Mouse (Mus musculus) kidney, adult 10 weeks (tissue): ENCODE data around the gene Ubtd1. TPM values are rescaled to one million over a fixed set of nuclear protein-coding genes. Genes with fewer than 3 reads are reported as not detected.

Experiments used
- polyA plus RNA-seq: library from polyadenylated mRNA; stranded (reverse); fragments of 350-450 nt; fragmentation: Illumina TruSeq; extraction: RNeasy Lipid Tissue Mini Kit (QIAGEN cat#74804); gene quantifications from one replicate; pipeline ENCODE4 v1.2.3, GENCODE M21; 2014; ENCODE audit warnings: low read depth, low replicate concordance

The Ubtd1 gene
- not detected for polyA plus RNA-seq

DNA sequence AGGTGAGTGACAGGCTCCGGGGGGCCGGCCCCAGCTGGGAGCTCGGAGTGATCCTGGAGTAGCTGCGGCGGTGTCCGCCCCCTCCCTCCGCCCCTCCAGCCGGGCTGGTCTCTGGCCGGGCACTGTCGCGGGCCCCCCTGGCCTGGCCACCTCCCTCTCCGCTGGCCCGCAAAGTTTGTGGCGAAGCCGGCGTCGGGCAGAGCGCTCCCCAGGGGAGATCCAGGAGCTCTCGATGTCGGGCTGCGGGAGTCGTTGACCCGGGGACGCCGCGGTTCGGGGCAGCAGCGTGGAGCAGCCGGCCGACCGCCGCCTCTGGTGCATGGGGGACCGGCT lies at the start of gene Ubtd1:
Gene Ubtd1 (plus strand): TSS at position 169 of the 333 bp plus-strand sequence.

DNA sequence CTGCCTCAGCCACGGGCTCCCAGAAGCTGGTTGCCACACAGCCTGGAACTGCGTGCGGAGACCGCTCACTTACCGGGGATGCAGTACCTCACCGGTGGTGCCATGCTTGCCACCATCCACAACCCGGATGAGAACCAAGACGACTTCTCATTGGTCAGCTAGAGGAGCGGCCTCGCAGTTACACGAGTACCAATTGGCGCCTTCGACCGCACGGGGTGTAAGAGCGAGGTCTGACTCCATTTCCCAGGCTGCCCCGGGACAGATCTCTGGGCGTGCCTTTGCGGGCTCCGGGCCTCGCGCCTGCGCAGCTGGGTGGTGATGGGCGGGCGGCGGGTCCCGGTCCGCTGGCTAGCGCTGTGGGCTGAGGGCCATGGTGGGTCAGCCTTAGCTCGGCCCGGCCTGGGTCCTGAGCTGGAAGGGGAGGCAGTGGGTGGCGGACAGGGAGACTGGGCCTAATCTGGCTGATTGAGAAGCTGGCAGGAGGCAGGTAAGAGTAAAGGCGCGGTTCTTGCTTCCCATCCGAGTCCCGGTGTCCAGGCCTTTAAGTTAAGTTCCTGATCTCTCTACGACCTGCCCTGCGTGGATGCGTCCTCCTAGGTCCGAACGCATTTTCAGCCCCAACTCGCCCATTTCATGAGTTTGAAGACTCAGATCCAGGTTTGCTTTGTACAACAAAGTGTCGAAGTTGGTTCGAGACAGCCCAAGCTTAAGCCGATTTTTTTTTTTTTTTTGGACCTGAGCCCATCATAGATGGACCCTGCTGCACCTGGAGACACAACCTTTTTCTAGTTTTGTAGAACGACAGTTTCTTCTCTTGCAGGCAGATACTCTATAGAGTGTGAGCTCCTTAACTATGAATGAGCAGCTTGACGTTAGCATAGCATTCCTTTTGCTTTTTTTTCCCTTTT lies 48.1 kb upstream of the Ubtd1 start, which contains the start of the genes Exosc1 and Zdhhc16:
Gene Exosc1 (minus strand): TSS at position 245 of the 908 bp plus-strand sequence.
Gene Zdhhc16 (plus strand): TSS at position 302 of the 908 bp plus-strand sequence.

DNA sequence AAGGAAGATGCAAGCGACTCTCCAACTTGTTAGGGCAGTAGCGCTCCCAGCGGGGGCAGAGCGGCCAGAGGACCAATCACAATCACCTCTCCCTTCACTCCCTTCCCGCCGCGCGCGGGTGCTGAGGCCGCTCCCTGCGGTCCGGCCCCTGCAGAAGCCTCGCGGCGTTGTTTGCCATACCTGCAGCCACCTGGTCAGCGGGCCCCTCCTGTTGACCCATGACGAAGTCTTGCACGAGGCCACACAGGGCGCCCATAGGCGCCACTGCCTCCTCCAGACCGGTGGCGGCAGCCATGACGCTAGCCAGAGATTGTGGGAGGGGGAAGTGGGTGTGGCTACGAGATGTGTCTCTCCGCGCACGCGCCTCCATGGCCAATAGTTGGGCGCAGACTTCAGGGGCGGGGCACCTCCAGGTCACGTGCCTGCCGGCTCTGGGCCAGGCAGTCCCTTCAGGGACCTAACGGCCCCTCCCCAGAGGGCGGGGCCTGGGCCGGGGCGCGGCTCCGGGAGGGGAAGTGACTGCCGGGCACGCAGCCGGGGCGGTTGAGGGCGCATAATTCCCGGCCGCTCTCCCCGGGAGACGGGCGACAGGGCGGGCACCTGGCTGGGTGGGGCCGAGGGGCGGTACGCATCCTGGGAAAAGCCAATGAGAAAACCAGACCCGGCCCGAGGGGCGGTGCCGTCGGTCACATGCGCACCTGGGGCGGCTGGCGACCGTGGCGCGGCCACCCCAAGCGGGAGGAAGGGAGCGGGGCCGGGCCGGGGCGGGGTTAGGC lies 556 bp upstream of the Ubtd1 start, which contains the start of gene Mms19:
Gene Mms19 (minus strand): TSS at position 339 of the 776 bp plus-strand sequence.

DNA sequence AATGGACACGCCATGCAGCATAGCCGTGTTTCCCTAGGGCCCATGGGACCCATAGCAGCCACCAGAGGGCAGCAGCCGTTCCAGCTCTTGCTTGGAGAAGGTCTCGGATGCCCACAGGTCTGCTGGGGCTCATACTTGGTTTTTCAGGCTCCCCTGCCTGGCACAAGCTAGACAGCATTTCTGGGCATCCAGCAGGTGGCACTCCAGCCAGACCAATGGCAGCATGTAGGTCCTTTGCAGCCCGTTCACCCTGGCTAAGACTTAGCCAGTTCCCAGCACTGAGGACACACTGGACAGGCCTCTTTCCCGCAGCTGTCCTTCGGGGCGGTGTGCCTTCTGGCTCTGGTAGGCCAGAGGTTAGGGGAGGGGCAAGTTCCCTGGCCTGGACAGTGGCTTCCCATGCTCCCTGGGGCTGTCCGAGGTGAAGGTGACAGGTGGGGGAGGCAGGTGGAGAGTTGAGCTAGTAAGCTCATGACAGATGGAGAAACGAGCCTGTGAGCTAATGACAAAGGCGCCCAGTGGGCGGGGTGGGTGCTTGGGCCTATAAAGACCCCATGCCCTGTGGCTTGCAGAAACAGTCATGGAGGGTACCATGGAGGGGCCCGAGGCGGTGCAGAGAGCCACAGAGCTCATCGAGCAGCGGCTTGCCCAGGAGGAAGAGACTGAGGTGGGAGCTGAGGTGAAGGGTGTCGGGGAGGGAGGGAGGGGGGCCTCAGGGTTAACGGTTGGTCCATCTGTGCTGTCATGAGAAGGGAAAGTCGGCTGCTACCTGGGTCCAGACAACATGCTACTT lies 54.1 kb downstream of the Ubtd1 start, which contains the start of gene Ankrd2:
Gene Ankrd2 (plus strand): TSS at position 545 of the 793 bp plus-strand sequence.

DNA sequence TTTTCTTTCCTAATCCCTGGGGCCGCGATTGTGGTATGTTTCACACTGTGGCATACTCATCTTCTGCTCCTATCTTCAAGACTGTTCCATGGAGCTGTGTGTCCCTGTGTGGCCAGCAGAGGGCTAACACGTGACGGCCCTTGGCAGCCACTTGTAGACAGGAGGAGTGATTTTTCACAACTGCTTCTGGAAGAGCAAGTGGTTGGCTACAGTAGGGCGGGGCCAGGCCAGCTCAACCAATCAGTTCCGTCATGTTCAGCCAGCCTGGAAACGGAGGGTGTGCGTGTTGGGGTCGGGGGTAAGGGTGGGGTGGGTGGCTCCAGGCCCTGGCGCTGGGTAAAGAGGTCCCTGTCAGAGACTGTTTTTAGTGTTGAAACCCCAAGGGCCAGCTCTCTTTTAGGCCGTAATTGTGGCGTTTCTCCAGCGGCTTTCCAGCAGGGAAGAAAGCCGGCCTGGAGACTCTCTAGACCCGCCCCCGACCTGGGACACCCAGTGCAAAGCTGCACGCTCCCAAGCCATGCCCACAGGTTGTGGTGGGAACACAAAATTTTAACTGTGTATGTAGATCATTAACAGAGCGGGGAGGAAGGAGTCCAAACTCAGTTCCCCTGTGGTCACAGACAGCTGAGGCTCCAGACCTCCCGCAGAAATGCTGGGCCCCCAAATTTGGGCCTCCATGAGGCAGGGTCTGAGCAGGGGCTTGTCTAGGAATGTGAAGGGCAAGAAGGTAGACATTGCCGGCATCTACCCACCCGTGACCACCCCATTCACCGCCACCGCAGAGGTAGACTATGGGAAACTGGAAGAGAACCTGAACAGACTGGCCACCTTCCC lies 63.9 kb downstream of the Ubtd1 start, which contains the start of gene Hoga1:
Gene Hoga1 (plus strand): TSS at position 342 of the 834 bp plus-strand sequence.

DNA sequence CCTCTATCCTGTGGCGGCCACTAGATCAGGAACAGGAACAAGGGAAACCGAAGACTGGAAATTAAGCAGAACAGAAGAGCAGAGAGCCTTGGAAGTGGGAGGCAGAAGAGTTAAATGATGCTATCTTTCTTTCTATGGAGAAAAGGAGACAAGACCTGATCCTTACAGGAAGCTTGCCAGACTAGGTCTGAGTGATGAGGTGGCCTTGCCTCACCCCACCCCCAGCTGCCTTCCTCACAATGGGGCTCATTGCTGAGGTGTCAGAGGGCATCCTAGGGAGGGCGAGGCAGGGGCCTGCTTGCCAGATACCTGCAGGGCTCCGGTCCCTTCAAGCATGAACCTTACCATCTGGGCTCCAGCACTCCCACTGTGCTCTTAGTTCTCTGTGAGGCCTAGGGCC lies 70.4 kb downstream of the Ubtd1 start, which contains the start of gene 4933411K16Rik:
Gene 4933411K16Rik (plus strand): TSS at position 301 of the 400 bp plus-strand sequence.

Other genes starting within 250 kb of the Ubtd1 start
- not detected for gene Slit1, start 238.1 kb upstream of the Ubtd1 start, polyA plus RNA-seq
- 1.4 TPM for gene Arhgap19, start 179.7 kb upstream of the Ubtd1 start, polyA plus RNA-seq
- gene Frat1, start 151.8 kb upstream of the Ubtd1 start, polyA plus RNA-seq = 0.32 TPM
- gene Frat2, start 133.6 kb upstream of the Ubtd1 start, polyA plus RNA-seq = 0.73 TPM
- 0.32 TPM for gene Rrp12, start 85.6 kb upstream of the Ubtd1 start, polyA plus RNA-seq
- 398 TPM for gene Pgam1, start 69.8 kb upstream of the Ubtd1 start, polyA plus RNA-seq
- gene Exosc1, start 48.3 kb upstream of the Ubtd1 start, polyA plus RNA-seq = 21.0 TPM
- gene Zdhhc16, start 48.3 kb upstream of the Ubtd1 start, polyA plus RNA-seq = 27.7 TPM
- gene Mms19, start 606 bp upstream of the Ubtd1 start, polyA plus RNA-seq = 8.0 TPM
- not detected for gene Ankrd2, start 54.2 kb downstream of the Ubtd1 start, polyA plus RNA-seq
- 61.7 TPM for gene Hoga1, start 63.8 kb downstream of the Ubtd1 start, polyA plus RNA-seq
- gene 4933411K16Rik, start 70.5 kb downstream of the Ubtd1 start, polyA plus RNA-seq = not detected
- 1.1 TPM for gene Morn4, start 104.6 kb downstream of the Ubtd1 start, polyA plus RNA-seq
- 8.7 TPM for gene Pi4k2a, start 108.7 kb downstream of the Ubtd1 start, polyA plus RNA-seq
- 1.2 TPM for gene Avpi1, start 147.3 kb downstream of the Ubtd1 start, polyA plus RNA-seq
- gene Marveld1, start 165.6 kb downstream of the Ubtd1 start, polyA plus RNA-seq = 7.7 TPM
- gene Zfyve27, start 182.2 kb downstream of the Ubtd1 start, polyA plus RNA-seq = 3.9 TPM
- gene Sfrp5, start 220.5 kb downstream of the Ubtd1 start, polyA plus RNA-seq = not detected